Mouse (Mus musculus): ENCODE measurements around the gene Arl2bp. TPM values are rescaled to one million over a fixed set of nuclear protein-coding genes. Genes with fewer than 3 reads are reported as not detected.

Gene Arl2bp
- 49.7 and 60.6 TPM in 2 replicates for polyA plus RNA-seq (2014; fragmentation: Nextera tagmentation; extraction: Ambion mirVana)

DNA sequence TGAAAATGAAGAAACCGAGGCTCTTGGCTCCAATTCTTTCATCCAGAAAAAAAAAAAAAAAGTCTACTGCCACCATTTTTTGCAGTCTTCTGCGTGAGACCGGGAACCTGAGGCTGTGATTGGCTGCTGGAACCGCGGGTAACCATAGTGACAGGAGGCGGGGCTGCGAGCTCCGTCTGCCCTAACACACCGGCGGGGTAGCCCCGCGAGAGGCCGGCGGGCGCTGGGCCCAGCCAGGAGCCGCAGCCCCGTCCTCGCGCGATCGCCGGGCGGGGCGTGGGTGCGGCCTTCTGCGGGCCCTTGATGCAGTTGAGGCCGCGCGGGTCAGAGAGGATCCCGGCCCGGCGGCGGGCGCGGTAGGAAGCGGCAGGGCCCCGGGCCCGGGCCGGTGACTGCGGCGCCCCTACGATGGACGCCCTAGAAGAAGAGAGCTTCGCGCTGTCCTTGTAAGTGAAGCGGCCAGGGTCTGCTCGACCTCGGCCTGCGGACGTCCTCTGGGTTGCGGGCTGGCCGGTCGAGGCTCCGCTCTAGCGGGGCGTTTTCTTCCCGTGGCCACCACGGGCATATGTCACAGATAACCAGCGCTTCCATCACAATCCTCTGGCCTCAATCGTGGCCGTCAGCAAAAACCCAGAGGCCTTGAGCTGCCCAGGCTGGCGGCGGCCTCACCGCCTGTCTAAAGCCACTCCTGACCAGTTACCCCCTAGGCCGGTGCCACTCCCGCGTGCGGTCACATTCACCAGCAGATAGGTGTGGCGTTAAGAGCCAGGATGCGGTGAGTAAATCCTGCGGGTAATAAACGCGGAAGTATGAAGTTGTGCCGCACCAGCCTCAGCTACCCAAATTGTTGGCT, at the start of gene Arl2bp:
Gene Arl2bp, plus strand, starts transcription at position 145 of the 853 bp plus-strand sequence.
- WGBS: under 1% methylated on average over 74 of the region's 74 CpGs
- Histone ChIP-seq H3K27ac (ENCODE audit: low read length) (peak within 1 kb of the TSS; percentile 90), H3K9ac (replicated peaks; ENCODE audit: low read depth, low read length) (peak within 1 kb of the TSS; percentile 97), H3K27me3 (ENCODE audit: control insufficient read depth, insufficient read depth, low read length) (no peaks in the 10 kb centered on the region), H3K9me3 (ENCODE audit: control insufficient read depth, low read depth, low read length) (no peaks in the 10 kb centered on the region), H3K4me3 (ENCODE audit: low read depth, low read length) (peak within 1 kb of the TSS; percentile 90), H3K4me2 (replicated peaks; ENCODE audit: low read depth, low read length) (peak within 1 kb of the TSS; percentile 63), H3K36me3 (ENCODE audit: control insufficient read depth, insufficient read depth, low read length) (peaks cover 26% of the 10 kb centered on the region), H3K4me1 (ENCODE audit: control insufficient read depth, insufficient read depth, low read length) (0 out of 2 replicates have a peak, but pooled peaks cover 3% of the 10 kb centered on the region)
- peak; percentile 99 for ATAC-seq (ENCODE audit: insufficient number of reproducible peaks, insufficient read depth, low FRiP score, low read depth)

DNA sequence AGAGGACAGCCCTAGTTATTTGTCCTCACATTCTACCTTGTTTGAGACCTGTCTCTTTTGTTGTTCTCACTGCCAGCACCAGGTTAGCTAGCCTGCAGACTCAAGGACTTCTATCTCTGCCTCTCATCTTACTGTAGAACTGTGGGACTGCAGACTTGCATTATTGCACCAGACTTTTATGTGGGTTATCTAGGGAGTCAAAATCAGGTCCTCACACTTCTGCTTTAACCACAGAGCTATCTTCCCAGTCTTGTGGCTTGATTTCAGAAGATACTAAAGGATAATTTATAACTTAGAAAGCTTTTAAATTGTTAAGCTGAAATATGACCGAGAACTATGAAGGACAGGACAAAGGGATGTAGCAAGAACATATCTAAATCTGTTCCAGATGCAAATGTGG, 41.5 kb upstream of the Arl2bp start:
- 86% methylated on average over 1 of the region's 1 CpGs for WGBS
- no peak for ATAC-seq (ENCODE audit: insufficient number of reproducible peaks, insufficient read depth, low FRiP score, low read depth)
- no peaks in the 10 kb centered on the region for H3K4me1 ChIP-seq (ENCODE audit: control insufficient read depth, insufficient read depth, low read length)
- peaks cover 4% of the 10 kb centered on the region; the same call in 1 of the 2 replicates for H3K36me3 ChIP-seq (ENCODE audit: control insufficient read depth, insufficient read depth, low read length)
- H3K4me3 ChIP-seq (ENCODE audit: low read depth, low read length): no peak overlapping the region
- no peaks in the 10 kb centered on the region for H3K27me3 ChIP-seq (ENCODE audit: control insufficient read depth, insufficient read depth, low read length)
- no peak overlapping the region for H3K9ac ChIP-seq (replicated peaks; ENCODE audit: low read depth, low read length)
- no peak overlapping the region for H3K27ac ChIP-seq (ENCODE audit: low read length)
- H3K4me2 ChIP-seq (replicated peaks; ENCODE audit: low read depth, low read length): no peak overlapping the region
- no peaks in the 10 kb centered on the region for H3K9me3 ChIP-seq (ENCODE audit: control insufficient read depth, low read depth, low read length)

DNA sequence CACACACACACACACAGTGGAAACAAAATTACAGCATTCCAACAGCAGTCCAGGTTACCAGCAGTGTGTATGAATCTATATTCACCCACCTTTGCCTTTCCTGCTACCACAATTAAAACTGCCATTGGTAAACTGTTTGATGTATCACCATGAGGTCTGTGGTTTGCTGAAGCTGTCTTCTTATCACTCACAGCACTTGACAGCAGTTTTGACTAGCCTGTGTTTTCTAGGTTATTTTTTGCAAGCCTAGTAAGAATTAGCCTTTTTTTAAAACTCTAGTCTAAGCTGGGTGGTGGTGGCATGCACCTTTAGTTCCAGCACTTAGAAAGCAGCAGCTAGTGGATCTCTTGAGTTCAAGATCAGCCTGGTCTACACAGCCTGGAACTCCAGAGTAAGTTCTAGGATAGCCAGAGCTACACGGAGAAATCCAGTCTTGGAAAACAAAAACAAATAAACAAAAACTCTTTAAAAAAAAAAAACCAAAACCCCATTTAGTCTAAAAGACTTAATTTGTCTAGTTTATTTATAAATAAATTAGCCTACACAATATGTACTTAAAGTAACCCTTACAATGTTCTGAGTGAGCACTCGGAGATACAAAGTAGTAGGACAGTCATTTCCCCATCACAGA, 32.7 kb upstream of the Arl2bp start:
- Histone ChIP-seq H3K9me3 (ENCODE audit: control insufficient read depth, low read depth, low read length) (no peaks in the 10 kb centered on the region), H3K4me3 (ENCODE audit: low read depth, low read length) (no peak overlapping the region), H3K36me3 (ENCODE audit: control insufficient read depth, insufficient read depth, low read length) (peaks cover 46% of the 10 kb centered on the region), H3K27ac (ENCODE audit: low read length) (no peak overlapping the region), H3K4me2 (replicated peaks; ENCODE audit: low read depth, low read length) (no peak overlapping the region), H3K4me1 (ENCODE audit: control insufficient read depth, insufficient read depth, low read length) (no peaks in the 10 kb centered on the region), H3K27me3 (ENCODE audit: control insufficient read depth, insufficient read depth, low read length) (no peaks in the 10 kb centered on the region), H3K9ac (replicated peaks; ENCODE audit: low read depth, low read length) (no peak overlapping the region)
- ATAC-seq (ENCODE audit: insufficient number of reproducible peaks, insufficient read depth, low FRiP score, low read depth): no peak
- WGBS: 83% methylated on average over 2 of the region's 2 CpGs

- Histone ChIP-seq H3K27me3 (ENCODE audit: control insufficient read depth, insufficient read depth, low read length) (no peaks in the 10 kb centered on the region), H3K36me3 (ENCODE audit: control insufficient read depth, insufficient read depth, low read length) (peaks cover 47% of the 10 kb centered on the region), H3K9me3 (ENCODE audit: control insufficient read depth, low read depth, low read length) (no peaks in the 10 kb centered on the region), H3K4me2 (replicated peaks; ENCODE audit: low read depth, low read length) (no peak overlapping the region), H3K9ac (replicated peaks; ENCODE audit: low read depth, low read length) (no peak overlapping the region), H3K4me3 (ENCODE audit: low read depth, low read length) (no peak overlapping the region), H3K4me1 (ENCODE audit: control insufficient read depth, insufficient read depth, low read length) (no peaks in the 10 kb centered on the region), H3K27ac (ENCODE audit: low read length) (no peak overlapping the region)
- no peak for ATAC-seq (ENCODE audit: insufficient number of reproducible peaks, insufficient read depth, low FRiP score, low read depth)
Measured at GRCm38 (mm10) chr8:94634211-94634610, 32.2 kb upstream of the Arl2bp start.

DNA sequence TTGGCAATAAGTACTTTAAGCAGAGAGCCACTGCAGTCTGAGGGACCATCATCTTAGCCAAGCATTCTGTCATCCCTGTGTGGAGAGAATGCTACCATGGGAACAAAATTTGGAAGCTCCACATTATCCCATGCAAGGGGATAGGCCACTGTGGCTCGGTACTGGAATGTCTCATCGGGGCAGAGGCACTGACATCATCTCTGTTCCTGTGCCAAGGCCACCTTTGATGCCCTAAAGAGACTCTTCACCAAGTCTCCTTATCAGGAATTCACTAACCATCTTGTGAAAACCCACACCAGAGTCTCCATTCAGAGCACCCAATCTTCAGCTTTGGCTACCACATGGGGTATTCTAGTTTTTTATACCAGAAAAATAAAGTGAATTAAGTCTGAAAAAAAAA, 25.2 kb upstream of the Arl2bp start:
- Histone ChIP-seq H3K4me2 (replicated peaks; ENCODE audit: low read depth, low read length) (no peak overlapping the region), H3K9ac (replicated peaks; ENCODE audit: low read depth, low read length) (no peak overlapping the region), H3K9me3 (ENCODE audit: control insufficient read depth, low read depth, low read length) (no peaks in the 10 kb centered on the region), H3K36me3 (ENCODE audit: control insufficient read depth, insufficient read depth, low read length) (peaks cover 67% of the 10 kb centered on the region), H3K27me3 (ENCODE audit: control insufficient read depth, insufficient read depth, low read length) (no peaks in the 10 kb centered on the region), H3K27ac (ENCODE audit: low read length) (no peak overlapping the region), H3K4me3 (ENCODE audit: low read depth, low read length) (no peak overlapping the region), H3K4me1 (ENCODE audit: control insufficient read depth, insufficient read depth, low read length) (no peaks in the 10 kb centered on the region)
- 98% methylated on average over 2 of the region's 2 CpGs for WGBS
- ATAC-seq (ENCODE audit: insufficient number of reproducible peaks, insufficient read depth, low FRiP score, low read depth): no peak

- WGBS: 87% methylated on average over 3 of the region's 3 CpGs
- H3K36me3 ChIP-seq (ENCODE audit: control insufficient read depth, insufficient read depth, low read length): peaks cover 70% of the 10 kb centered on the region
- no peak overlapping the region for H3K9ac ChIP-seq (replicated peaks; ENCODE audit: low read depth, low read length)
- H3K4me2 ChIP-seq (replicated peaks; ENCODE audit: low read depth, low read length): no peak overlapping the region
- no peak overlapping the region for H3K27ac ChIP-seq (ENCODE audit: low read length)
- ATAC-seq (ENCODE audit: insufficient number of reproducible peaks, insufficient read depth, low FRiP score, low read depth): no peak
- no peaks in the 10 kb centered on the region for H3K4me1 ChIP-seq (ENCODE audit: control insufficient read depth, insufficient read depth, low read length)
- H3K9me3 ChIP-seq (ENCODE audit: control insufficient read depth, low read depth, low read length): no peaks in the 10 kb centered on the region
- no peaks in the 10 kb centered on the region for H3K27me3 ChIP-seq (ENCODE audit: control insufficient read depth, insufficient read depth, low read length)
- H3K4me3 ChIP-seq (ENCODE audit: low read depth, low read length): no peak overlapping the region
Measured at GRCm38 (mm10) chr8:94641938-94642337, 24.5 kb upstream of the Arl2bp start.

GRCm38 (mm10) chr8:94645202-94645601, 21.2 kb upstream of the Arl2bp start:
- Histone ChIP-seq H3K4me2 (replicated peaks; ENCODE audit: low read depth, low read length) (no peak overlapping the region), H3K27ac (ENCODE audit: low read length) (no peak overlapping the region), H3K9me3 (ENCODE audit: control insufficient read depth, low read depth, low read length) (no peaks in the 10 kb centered on the region), H3K27me3 (ENCODE audit: control insufficient read depth, insufficient read depth, low read length) (no peaks in the 10 kb centered on the region), H3K9ac (replicated peaks; ENCODE audit: low read depth, low read length) (no peak overlapping the region), H3K4me1 (ENCODE audit: control insufficient read depth, insufficient read depth, low read length) (no peaks in the 10 kb centered on the region), H3K4me3 (ENCODE audit: low read depth, low read length) (no peak overlapping the region), H3K36me3 (ENCODE audit: control insufficient read depth, insufficient read depth, low read length) (peaks cover 51% of the 10 kb centered on the region)
- no peak for ATAC-seq (ENCODE audit: insufficient number of reproducible peaks, insufficient read depth, low FRiP score, low read depth)
- WGBS: 42% methylated on average over 1 of the region's 1 CpGs

DNA sequence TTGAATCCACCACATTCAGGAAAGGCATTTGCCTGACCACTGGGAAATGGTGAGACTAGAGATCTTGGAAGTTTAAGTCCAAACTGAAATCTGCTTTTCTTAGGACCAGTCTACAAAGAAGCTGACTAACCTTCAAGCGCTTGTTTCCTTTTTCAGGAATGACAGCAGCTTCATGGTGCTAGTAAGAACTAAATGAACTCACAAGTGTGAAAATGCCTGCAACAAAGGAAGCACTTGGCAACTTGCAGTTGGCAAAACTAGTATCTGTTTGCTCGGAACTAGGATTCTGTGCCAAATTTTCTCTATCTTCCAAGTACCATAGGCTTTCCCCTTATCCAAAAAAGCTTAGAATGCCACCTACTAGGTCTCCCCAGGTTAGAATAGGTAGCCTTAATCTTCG, 20.2 kb upstream of the Arl2bp start:
- no peak overlapping the region for H3K4me3 ChIP-seq (ENCODE audit: low read depth, low read length)
- H3K9ac ChIP-seq (replicated peaks; ENCODE audit: low read depth, low read length): no peak overlapping the region
- no peak overlapping the region for H3K4me2 ChIP-seq (replicated peaks; ENCODE audit: low read depth, low read length)
- H3K9me3 ChIP-seq (ENCODE audit: control insufficient read depth, low read depth, low read length): no peaks in the 10 kb centered on the region
- 93% methylated on average over 3 of the region's 3 CpGs for WGBS
- H3K36me3 ChIP-seq (ENCODE audit: control insufficient read depth, insufficient read depth, low read length): peaks cover 44% of the 10 kb centered on the region
- H3K27me3 ChIP-seq (ENCODE audit: control insufficient read depth, insufficient read depth, low read length): no peaks in the 10 kb centered on the region
- no peak for ATAC-seq (ENCODE audit: insufficient number of reproducible peaks, insufficient read depth, low FRiP score, low read depth)
- no peaks in the 10 kb centered on the region for H3K4me1 ChIP-seq (ENCODE audit: control insufficient read depth, insufficient read depth, low read length)
- no peak overlapping the region for H3K27ac ChIP-seq (ENCODE audit: low read length)

Data from stomach, embryonic 14.5 days (tissue).